Mouse (Mus musculus): ENCODE measurements around the gene Cdc42se1.

Gene Cdc42se1

GRCm38 (mm10) chr3:95250361-95250760 lies 21.8 kb downstream of the Cdc42se1 start:
- DNase-seq (ENCODE audit: low spot score in 2 of 2): no peak

GRCm38 (mm10) chr3:95250783-95251424 lies 22.4 kb downstream of the Cdc42se1 start, which contains the start of gene Bnipl:
Gene Bnipl (minus strand): TSS chr3:95251193.
- DNase-seq (ENCODE audit: low spot score in 2 of 2): no peak

GRCm38 (mm10) chr3:95256931-95257330 lies 28.4 kb downstream of the Cdc42se1 start:
- DNase-seq (ENCODE audit: low spot score in 2 of 2): no peak

- no peak for DNase-seq (ENCODE audit: low spot score in 2 of 2)
These were observed 33.4 kb downstream of the Cdc42se1 start for GRCm38 (mm10) chr3:95261975-95262374.

- peak in 1 of 2 experiments; percentile 65 for DNase-seq (ENCODE audit: low spot score in 2 of 2)
These were observed 34.7 kb downstream of the Cdc42se1 start for GRCm38 (mm10) chr3:95263089-95263739.

GRCm38 (mm10) chr3:95264724-95265123 lies 36.2 kb downstream of the Cdc42se1 start:
- no peak for DNase-seq (ENCODE audit: low spot score in 2 of 2)

- no peak for DNase-seq (ENCODE audit: low spot score in 2 of 2)
These were observed 37.5 kb downstream of the Cdc42se1 start for GRCm38 (mm10) chr3:95266052-95266451.

- DNase-seq (ENCODE audit: low spot score in 2 of 2): no peak
These were observed 39.3 kb downstream of the Cdc42se1 start for GRCm38 (mm10) chr3:95267855-95268254.

- DNase-seq (ENCODE audit: low spot score in 2 of 2): peak in 1 of 2 experiments; percentile 25
These were observed 41.3 kb downstream of the Cdc42se1 start for GRCm38 (mm10) chr3:95269789-95270188.

GRCm38 (mm10) chr3:95270766-95271364 lies 42.3 kb downstream of the Cdc42se1 start:
- no peak for DNase-seq (ENCODE audit: low spot score in 2 of 2)

- no peak for DNase-seq (ENCODE audit: low spot score in 2 of 2)
These were observed 44.9 kb downstream of the Cdc42se1 start for GRCm38 (mm10) chr3:95273471-95273870.

GRCm38 (mm10) chr3:95274453-95274852 lies 45.9 kb downstream of the Cdc42se1 start:
- no peak for DNase-seq (ENCODE audit: low spot score in 2 of 2)

- DNase-seq (ENCODE audit: low spot score in 2 of 2): no peak
These were observed 46.6 kb downstream of the Cdc42se1 start for GRCm38 (mm10) chr3:95275161-95275560.

- no peak for DNase-seq (ENCODE audit: low spot score in 2 of 2)
These were observed 47.9 kb downstream of the Cdc42se1 start for GRCm38 (mm10) chr3:95276428-95276934.

- no peak for DNase-seq (ENCODE audit: low spot score in 2 of 2)
These were observed 48.6 kb downstream of the Cdc42se1 start for GRCm38 (mm10) chr3:95277149-95277551.

GRCm38 (mm10) chr3:95280747-95281146 lies 52.2 kb downstream of the Cdc42se1 start:
- DNase-seq (ENCODE audit: low spot score in 2 of 2): no peak

- peak; percentile 96 to 99 for DNase-seq (ENCODE audit: low spot score in 2 of 2)
These were observed 52.9 kb downstream of the Cdc42se1 start, which contains the start of the genes Mindy1 and Prune1 for GRCm38 (mm10) chr3:95281216-95282126. Gene Mindy1 (plus strand): TSS chr3:95281345. Gene Prune1 (minus strand): TSS chr3:95282076.

- DNase-seq (ENCODE audit: low spot score in 2 of 2): peak in 1 of 2 experiments; percentile 37
These were observed 53.9 kb downstream of the Cdc42se1 start for GRCm38 (mm10) chr3:95282381-95282864.

- peak in 1 of 2 experiments; percentile 71 for DNase-seq (ENCODE audit: low spot score in 2 of 2)
These were observed 54.5 kb downstream of the Cdc42se1 start for GRCm38 (mm10) chr3:95282865-95283588.

- no peak for DNase-seq (ENCODE audit: low spot score in 2 of 2)
These were observed 55.0 kb downstream of the Cdc42se1 start for GRCm38 (mm10) chr3:95283589-95283941.

- DNase-seq (ENCODE audit: low spot score in 2 of 2): no peak
These were observed 55.5 kb downstream of the Cdc42se1 start for GRCm38 (mm10) chr3:95284062-95284461.

Measured in left cerebral cortex, adult 9 months (tissue).